Mouse (Mus musculus): ENCODE results near the gene Slc13a5.

The Slc13a5 gene

GRCm38 (mm10) chr11:72265483-72265882, 1.5 kb downstream of the Slc13a5 start:
- DNase-seq (ENCODE audit: low spot score), result no peak

GRCm38 (mm10) chr11:72256441-72256840, 10.6 kb downstream of the Slc13a5 start:
- DNase-seq (ENCODE audit: low spot score), result no peak

- DNase-seq (ENCODE audit: low spot score), result no peak
Observed at GRCm38 (mm10) chr11:72255629-72256028, 11.4 kb downstream of the Slc13a5 start.

GRCm38 (mm10) chr11:72245196-72245753, 21.7 kb downstream of the Slc13a5 start:
- no peak for DNase-seq (ENCODE audit: low spot score)

GRCm38 (mm10) chr11:72240062-72240860, 26.8 kb downstream of the Slc13a5 start:
- DNase-seq (ENCODE audit: low spot score), result no peak

- no peak for DNase-seq (ENCODE audit: low spot score)
Observed at GRCm38 (mm10) chr11:72234013-72234412, 33.0 kb downstream of the Slc13a5 start.

- no peak for DNase-seq (ENCODE audit: low spot score)
Observed at GRCm38 (mm10) chr11:72232991-72233390, 34.0 kb downstream of the Slc13a5 start.

- no peak for DNase-seq (ENCODE audit: low spot score)
Observed at GRCm38 (mm10) chr11:72232068-72232467, 35.0 kb downstream of the Slc13a5 start.

GRCm38 (mm10) chr11:72228513-72228912, 38.5 kb downstream of the Slc13a5 start:
- no peak for DNase-seq (ENCODE audit: low spot score)

GRCm38 (mm10) chr11:72226901-72227300, 40.1 kb downstream of the Slc13a5 start:
- no peak for DNase-seq (ENCODE audit: low spot score)

GRCm38 (mm10) chr11:72226020-72226791, 40.8 kb downstream of the Slc13a5 start:
- DNase-seq (ENCODE audit: low spot score), result no peak

GRCm38 (mm10) chr11:72224865-72225264, 42.2 kb downstream of the Slc13a5 start:
- DNase-seq (ENCODE audit: low spot score), result peak; percentile 67

GRCm38 (mm10) chr11:72223414-72223813, 43.6 kb downstream of the Slc13a5 start:
- no peak for DNase-seq (ENCODE audit: low spot score)

GRCm38 (mm10) chr11:72221278-72221677, 45.7 kb downstream of the Slc13a5 start:
- DNase-seq (ENCODE audit: low spot score), result peak; percentile 64

- DNase-seq (ENCODE audit: low spot score), result no peak
Observed at GRCm38 (mm10) chr11:72217116-72217515, 49.9 kb downstream of the Slc13a5 start.

- peak; percentile 64 for DNase-seq (ENCODE audit: low spot score)
Observed at GRCm38 (mm10) chr11:72215410-72215797, 51.6 kb downstream of the Slc13a5 start, which contains the start of gene Med31. Gene Med31, minus strand, starts transcription at chr11:72215592.

GRCm38 (mm10) chr11:72214591-72215409, 52.2 kb downstream of the Slc13a5 start:
- DNase-seq (ENCODE audit: low spot score), result peak; percentile 85

GRCm38 (mm10) chr11:72207834-72208377, 59.1 kb downstream of the Slc13a5 start:
- DNase-seq (ENCODE audit: low spot score), result no peak

- DNase-seq (ENCODE audit: low spot score), result peak; percentile 79
Observed at GRCm38 (mm10) chr11:72207204-72207833, 59.7 kb downstream of the Slc13a5 start, which contains the start of the genes 4933427D14Rik and Txndc17. Gene 4933427D14Rik, minus strand, starts transcription at chr11:72207459. Gene Txndc17, plus strand, starts transcription at chr11:72207547.

- DNase-seq (ENCODE audit: low spot score), result peak; percentile 20
Observed at GRCm38 (mm10) chr11:72206341-72207203, 60.5 kb downstream of the Slc13a5 start, which contains the start of gene Gm43951. Gene Gm43951, minus strand, starts transcription at chr11:72206840.

Data from urinary bladder, postnatal 25 days (tissue).